Mouse (Mus musculus) adipocyte (in vitro differentiated cells): Measurements from ENCODE around the gene Prrg2.
"Not testable (repeated sequence)": the region's sequence is repeated elsewhere in the genome, so short reads cannot be mapped to it uniquely, and the experiment has no call there.

Experiments used
- DNase-seq: peaks from one replicate; pipeline ENCODE4 v3.0.0-alpha.2; 2016; ENCODE audit warnings: low spot score

Gene Prrg2

GRCm38 (mm10) chr7:45035631-45036030 lies 26.8 kb downstream of the Prrg2 start:
- DNase-seq = no peak

GRCm38 (mm10) chr7:45033722-45034359 lies 28.6 kb downstream of the Prrg2 start:
- no peak for DNase-seq

- DNase-seq = no peak
These were observed 31.6 kb downstream of the Prrg2 start for GRCm38 (mm10) chr7:45030857-45031256.

GRCm38 (mm10) chr7:45029995-45030394 lies 32.5 kb downstream of the Prrg2 start:
- DNase-seq = no peak

GRCm38 (mm10) chr7:45028351-45028750 lies 34.1 kb downstream of the Prrg2 start:
- DNase-seq = no peak

DNA sequence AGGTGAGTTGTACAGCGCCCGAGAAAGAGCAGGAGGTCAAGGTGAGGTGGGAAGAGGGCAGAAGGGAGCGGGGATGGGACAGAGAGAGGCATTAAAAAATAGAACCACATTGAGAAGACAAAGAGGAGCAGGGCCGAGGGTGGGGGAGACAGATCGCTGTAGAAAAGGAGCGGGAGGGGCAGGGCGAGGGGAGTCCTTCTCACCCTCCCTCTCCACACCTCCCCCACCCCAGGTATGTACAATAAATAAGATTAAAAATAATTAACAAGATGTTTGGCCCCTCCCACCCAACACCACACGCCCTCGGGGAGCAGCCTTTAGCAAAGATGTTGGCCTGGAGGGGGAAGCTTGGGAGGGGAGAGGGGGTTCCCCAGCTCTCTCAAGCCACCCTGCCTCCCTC lies 34.7 kb downstream of the Prrg2 start:
- DNase-seq = no peak

DNA sequence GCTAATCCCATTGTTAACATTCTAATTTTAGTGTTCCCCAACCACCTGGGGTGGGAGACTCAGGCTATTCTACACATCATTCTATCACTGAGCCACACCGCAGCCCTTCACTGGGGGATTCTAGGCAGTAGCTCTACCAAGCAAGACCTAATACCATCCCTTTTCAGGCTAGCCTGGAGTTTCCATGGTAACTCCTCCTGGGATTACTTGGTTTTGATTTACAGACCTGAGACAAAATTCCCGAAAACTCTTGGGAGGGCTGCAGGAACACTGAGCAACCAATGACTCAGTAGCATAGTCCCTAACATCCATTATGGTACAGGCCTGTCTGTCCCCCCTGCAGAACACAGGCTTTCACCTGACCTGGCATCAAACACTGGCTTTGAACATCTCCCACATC lies 36.2 kb downstream of the Prrg2 start:
- no peak for DNase-seq

GRCm38 (mm10) chr7:45025601-45026220 lies 36.8 kb downstream of the Prrg2 start:
- DNase-seq = peak; percentile 60

DNA sequence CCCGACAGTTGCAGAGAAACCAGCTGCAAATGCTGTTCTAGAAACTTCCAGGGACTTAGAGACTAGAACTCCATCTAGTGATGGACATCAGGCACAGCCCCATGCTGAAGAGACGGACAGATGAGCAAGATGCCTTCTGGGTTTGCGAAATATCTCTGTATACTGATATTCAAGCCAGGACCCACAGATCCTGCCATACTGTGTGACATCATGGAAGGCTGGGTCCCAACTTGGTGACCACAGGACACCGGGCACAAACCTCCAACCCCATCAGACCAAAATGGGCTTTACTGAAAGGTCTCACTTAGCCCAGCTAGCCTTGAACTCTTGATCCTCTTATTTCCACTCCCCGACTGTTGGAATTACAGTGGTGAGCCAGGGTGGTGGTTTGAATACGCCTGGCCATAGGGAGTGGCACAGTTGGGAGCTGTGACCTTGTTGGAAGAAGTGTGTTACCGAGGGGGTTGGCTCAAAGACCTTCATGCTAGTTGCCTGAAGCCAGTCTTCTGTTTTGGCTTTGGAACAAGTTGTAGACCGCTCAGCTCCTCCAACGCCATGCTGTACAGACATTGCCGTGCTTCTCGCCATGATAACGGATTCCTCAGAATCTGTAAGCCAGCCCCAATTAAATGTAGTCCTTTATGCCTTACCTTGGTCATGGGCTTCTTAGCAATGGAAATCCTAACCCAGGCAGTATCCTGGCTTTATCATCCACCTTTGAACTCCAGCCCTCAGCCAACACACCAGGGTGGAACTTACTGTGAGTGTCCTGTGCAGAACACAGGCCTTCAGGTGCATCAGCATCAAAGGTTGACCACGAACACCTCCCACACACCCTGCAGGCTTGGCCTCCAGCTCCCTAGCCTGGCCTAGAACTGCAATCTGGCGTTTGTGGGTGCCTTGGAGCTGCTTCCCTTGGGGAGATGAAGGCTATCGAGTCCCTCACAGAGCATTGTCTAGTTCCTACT lies 37.9 kb downstream of the Prrg2 start:
- DNase-seq = no peak

- not testable (repeated sequence) for DNase-seq
These were observed 38.8 kb downstream of the Prrg2 start for GRCm38 (mm10) chr7:45023711-45024110.

GRCm38 (mm10) chr7:45020225-45020624 lies 42.3 kb downstream of the Prrg2 start:
- no peak for DNase-seq

GRCm38 (mm10) chr7:45019031-45019571 lies 43.4 kb downstream of the Prrg2 start:
- DNase-seq = peak; percentile 93

GRCm38 (mm10) chr7:45017242-45018061 lies 45.0 kb downstream of the Prrg2 start, which contains the start of gene Rras:
Rras (plus strand) TSS chr7:45017961.
- DNase-seq = peak; percentile 99

- DNase-seq = no peak
These were observed 45.7 kb downstream of the Prrg2 start for GRCm38 (mm10) chr7:45016761-45017160.

DNA sequence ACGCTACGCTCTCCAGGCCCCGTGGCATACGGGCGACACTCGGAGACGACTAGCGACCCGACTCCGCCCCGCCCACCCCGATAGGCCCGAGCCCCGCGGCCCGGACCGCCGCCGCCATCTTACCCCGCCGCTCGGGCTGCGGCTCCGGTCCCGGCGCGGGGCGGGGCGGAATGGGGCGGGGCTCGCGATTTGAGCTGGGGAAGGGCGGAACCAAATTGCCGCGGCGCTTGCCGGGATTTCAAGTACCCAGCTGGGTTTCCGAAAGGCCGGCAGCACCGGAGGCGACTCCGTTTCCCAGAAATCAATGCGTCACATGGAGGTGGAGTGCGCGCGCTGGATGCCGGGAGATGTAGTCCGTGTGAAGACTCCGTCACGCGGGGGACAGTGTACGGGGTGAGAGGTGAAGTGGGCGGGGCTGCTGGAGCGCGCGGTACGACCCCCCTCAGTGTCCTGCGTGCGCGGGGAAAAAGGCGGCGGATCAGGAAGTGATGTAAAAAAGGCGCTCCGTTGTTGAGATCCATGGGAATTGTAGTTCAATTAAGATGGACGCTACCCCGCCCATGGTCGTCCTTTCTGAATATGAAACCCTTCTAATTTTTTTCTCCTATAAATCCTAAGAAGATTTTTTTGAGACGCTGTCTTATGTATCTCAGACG lies 46.4 kb downstream of the Prrg2 start, which contains the start of gene Scaf1:
Gene Scaf1, minus strand, starts transcription at position 407 of the 656 bp plus-strand sequence.
- peak; percentile 98 for DNase-seq

GRCm38 (mm10) chr7:45015344-45015956 lies 47.0 kb downstream of the Prrg2 start:
- no peak for DNase-seq

- DNase-seq = no peak
These were observed 48.4 kb downstream of the Prrg2 start for GRCm38 (mm10) chr7:45014096-45014451.

GRCm38 (mm10) chr7:45013366-45014095 lies 48.9 kb downstream of the Prrg2 start:
- DNase-seq = no peak

DNA sequence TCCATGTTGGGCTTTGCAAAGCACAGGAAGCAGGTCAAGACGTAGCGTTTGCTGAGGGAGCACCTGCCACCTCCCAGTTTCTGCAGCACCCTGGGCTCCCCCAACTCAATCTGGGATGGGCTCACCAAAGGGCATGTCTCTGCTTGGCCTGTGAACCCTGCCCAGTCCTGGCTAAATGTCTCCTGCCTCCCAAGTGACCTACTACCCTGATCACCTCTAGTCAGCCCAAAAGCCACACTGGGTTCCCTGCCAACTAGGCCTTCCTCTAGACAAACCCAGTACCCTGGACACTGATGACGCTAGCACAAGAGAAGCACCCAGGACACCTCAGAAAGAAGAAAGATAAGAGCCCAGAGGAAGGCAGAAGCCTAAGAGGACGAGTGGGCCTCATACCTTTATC lies 49.7 kb downstream of the Prrg2 start:
- peak; percentile 58 for DNase-seq

GRCm38 (mm10) chr7:45012011-45012410 lies 50.5 kb downstream of the Prrg2 start:
- DNase-seq = no peak
